Mouse (Mus musculus): ENCODE measurements around the gene Insl6. TPM values are rescaled to one million over a fixed set of nuclear protein-coding genes. Genes with fewer than 3 reads are reported as not detected.

Insl6 gene
- 1 to 10 TPM in 1 of 4 experiments, under 1 TPM in 1, not detected in 2; 0.57 to 1.4 TPM for total RNA-seq (2022)

GRCm38 (mm10) chr19:29325053-29325851 lies at the start of gene Insl6:
TSS of gene Insl6 (minus strand) at chr19:29325356.
- no peak for DNase-seq (ENCODE audit: low spot score in 2 of 2)

GRCm38 (mm10) chr19:29374947-29375346 lies 49.8 kb upstream of the Insl6 start:
- no peak for DNase-seq (ENCODE audit: low spot score in 2 of 2)

- DNase-seq (ENCODE audit: low spot score in 2 of 2), result no peak
These were observed 48.3 kb upstream of the Insl6 start for GRCm38 (mm10) chr19:29373438-29373837.

- DNase-seq (ENCODE audit: low spot score in 2 of 2), result no peak
These were observed 47.5 kb upstream of the Insl6 start for GRCm38 (mm10) chr19:29372621-29373020.

GRCm38 (mm10) chr19:29372138-29372537 lies 47.0 kb upstream of the Insl6 start:
- DNase-seq (ENCODE audit: low spot score in 2 of 2), result no peak

GRCm38 (mm10) chr19:29371284-29372081 lies 46.3 kb upstream of the Insl6 start:
- no peak for DNase-seq (ENCODE audit: low spot score in 2 of 2)

- DNase-seq (ENCODE audit: low spot score in 2 of 2), result no peak
These were observed 45.6 kb upstream of the Insl6 start for GRCm38 (mm10) chr19:29370545-29371283.

- no peak for DNase-seq (ENCODE audit: low spot score in 2 of 2)
These were observed 45.0 kb upstream of the Insl6 start for GRCm38 (mm10) chr19:29370112-29370511.

GRCm38 (mm10) chr19:29368671-29369309 lies 43.6 kb upstream of the Insl6 start:
- no peak for DNase-seq (ENCODE audit: low spot score in 2 of 2)

- no peak for DNase-seq (ENCODE audit: low spot score in 2 of 2)
These were observed 42.9 kb upstream of the Insl6 start for GRCm38 (mm10) chr19:29368041-29368440.

GRCm38 (mm10) chr19:29366969-29367622 lies 41.9 kb upstream of the Insl6 start, which contains the start of the genes Plgrkt and Cd274:
TSS of gene Plgrkt (minus strand) at chr19:29367390.
TSS of gene Cd274 (plus strand) at chr19:29367455.
- peak in 1 of 2 experiments; percentile 35 for DNase-seq (ENCODE audit: low spot score in 2 of 2)

- no peak for DNase-seq (ENCODE audit: low spot score in 2 of 2)
These were observed 41.2 kb upstream of the Insl6 start for GRCm38 (mm10) chr19:29366226-29366968.

- DNase-seq (ENCODE audit: low spot score in 2 of 2), result no peak
These were observed 39.9 kb upstream of the Insl6 start for GRCm38 (mm10) chr19:29365105-29365504.

- DNase-seq (ENCODE audit: low spot score in 2 of 2), result no peak
These were observed 38.9 kb upstream of the Insl6 start for GRCm38 (mm10) chr19:29364076-29364475.

- no peak for DNase-seq (ENCODE audit: low spot score in 2 of 2)
These were observed 38.4 kb upstream of the Insl6 start for GRCm38 (mm10) chr19:29363557-29363956.

GRCm38 (mm10) chr19:29362173-29362930 lies 37.2 kb upstream of the Insl6 start:
- DNase-seq (ENCODE audit: low spot score in 2 of 2), result no peak

GRCm38 (mm10) chr19:29361468-29362130 lies 36.4 kb upstream of the Insl6 start:
- DNase-seq (ENCODE audit: low spot score in 2 of 2), result peak; percentile 76 to 95

- no peak for DNase-seq (ENCODE audit: low spot score in 2 of 2)
These were observed 35.1 kb upstream of the Insl6 start for GRCm38 (mm10) chr19:29360251-29360650.

Measured in left cerebral cortex, adult 8-10 months (tissue).